Mouse (Mus musculus) left cerebral cortex, adult 11 months (tissue): Measurements from ENCODE around the gene Ptgr2.
A peak's percentile ranks its signal among the peaks of the same experiment; 100 is the strongest.
"Not testable (repeated sequence)": the region's sequence is repeated elsewhere in the genome, so short reads cannot be mapped to it uniquely, and the experiment has no call there.

ENCODE experiments used
- DNase-seq: peaks from one replicate; pipeline ENCODE4 v3.0.0; 2022; ENCODE audit warnings: low spot score

Gene Ptgr2

DNA sequence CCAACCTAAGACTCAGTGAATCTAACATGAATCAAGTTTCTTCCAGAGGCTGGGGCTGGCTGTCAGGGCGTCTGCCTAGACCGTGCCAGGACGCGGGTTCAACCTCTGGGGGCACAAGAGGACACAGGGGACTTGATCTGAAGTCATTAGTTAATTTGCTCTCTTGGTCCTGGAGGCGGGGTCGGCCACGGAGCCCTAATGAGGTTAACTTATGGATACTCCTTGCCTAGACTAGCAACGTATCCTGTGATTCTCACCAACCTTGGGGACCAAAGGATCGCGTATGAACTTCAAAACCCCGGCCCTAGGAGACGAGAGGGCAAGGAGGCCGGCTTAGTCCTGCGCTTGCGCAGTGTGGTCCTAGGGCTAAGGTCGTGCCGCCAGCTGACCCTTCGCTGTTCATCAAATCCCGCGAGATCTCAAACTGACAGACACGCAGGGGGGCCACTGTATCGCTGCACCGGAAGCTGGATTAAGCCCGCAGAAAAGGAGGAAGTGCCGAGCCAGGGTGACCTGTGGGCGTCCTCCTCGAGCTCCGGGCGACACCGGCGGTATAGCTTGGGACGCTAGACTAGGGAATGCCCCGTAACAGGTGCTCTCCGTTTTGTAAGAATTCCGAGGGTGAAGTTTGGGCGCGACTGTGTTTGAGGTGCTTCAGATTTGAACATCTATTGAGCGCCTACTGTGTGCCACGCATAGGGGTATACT, at the start of gene Ptgr2:
Ptgr2 (plus strand) TSS at position 348 of the 708 bp plus-strand sequence.
- peak; percentile 91 for DNase-seq

DNA sequence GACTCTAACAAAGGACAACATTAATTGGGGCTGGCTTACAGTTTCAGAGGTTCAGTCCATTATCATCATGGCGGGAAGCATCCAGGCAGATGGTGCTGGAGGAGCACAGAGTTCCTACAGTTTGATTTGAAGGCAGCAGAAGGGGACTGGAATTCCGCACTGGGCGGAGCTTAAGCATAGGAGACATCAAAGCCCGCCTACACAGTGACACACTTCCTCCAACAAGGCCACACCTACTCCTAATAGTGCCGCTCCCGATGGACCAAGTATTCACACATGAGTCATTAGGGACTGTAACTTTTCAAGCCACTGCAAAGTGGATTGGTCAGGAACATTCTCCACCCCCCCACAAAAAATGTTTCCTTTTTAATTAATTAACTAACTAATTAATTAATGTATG, 49.5 kb upstream of the Ptgr2 start:
- no peak for DNase-seq

DNA sequence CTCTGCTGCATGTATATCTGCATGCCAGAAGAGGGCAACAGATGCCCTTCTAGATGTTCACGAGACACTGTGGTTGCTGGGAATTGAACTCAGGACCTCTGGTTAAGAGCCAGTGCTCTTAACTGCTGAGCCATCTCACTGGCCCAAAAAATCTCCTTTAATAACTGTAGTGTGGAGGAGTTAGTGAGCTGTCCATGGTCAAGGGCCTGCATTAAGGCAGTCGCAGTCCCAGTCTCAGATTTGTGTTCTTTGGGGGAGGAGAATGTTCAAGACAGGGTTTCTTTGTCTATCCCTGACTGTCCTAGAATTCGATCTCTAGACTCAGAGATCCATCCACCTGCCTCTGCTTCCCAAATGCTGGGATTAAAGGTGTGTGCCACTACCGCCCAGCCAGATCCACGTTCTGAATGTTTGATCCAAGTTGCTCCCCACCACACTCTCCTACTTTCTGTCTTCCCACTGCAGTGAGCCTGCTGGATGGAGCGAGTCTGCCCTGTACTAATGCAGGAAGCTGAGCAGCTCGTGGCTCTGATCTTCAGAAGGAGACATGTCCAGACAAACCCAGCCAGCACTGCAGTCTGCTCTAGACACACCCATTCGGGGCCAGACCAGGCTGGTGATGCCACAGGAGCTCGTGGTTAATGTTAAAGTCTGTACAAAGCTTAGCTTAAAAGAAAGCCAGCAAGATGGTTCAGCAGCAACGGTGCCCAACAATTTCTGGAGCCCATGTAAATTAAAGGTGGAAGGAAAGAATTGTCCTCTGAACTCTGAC, 48.9 kb upstream of the Ptgr2 start:
- DNase-seq, result no peak

DNA sequence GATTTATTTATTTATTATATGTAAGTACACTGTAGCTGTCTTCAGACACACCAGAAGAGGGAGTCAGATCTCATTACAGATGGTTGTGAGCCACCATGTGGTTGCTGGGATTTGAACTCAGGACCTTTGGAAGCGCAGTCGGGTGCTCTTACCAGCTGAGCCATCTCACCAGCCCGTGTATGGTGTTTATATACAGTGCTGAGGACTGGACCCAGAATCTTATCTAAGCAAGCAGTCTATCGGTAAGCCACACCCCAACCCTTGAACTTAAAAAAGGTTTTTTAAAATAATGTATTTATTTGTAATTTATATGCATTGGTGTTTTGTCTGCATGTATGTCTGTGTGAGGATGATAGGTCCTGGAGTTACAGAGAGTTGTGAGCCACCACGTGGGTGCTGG, 48.0 kb upstream of the Ptgr2 start:
- not testable (repeated sequence) for DNase-seq

DNA sequence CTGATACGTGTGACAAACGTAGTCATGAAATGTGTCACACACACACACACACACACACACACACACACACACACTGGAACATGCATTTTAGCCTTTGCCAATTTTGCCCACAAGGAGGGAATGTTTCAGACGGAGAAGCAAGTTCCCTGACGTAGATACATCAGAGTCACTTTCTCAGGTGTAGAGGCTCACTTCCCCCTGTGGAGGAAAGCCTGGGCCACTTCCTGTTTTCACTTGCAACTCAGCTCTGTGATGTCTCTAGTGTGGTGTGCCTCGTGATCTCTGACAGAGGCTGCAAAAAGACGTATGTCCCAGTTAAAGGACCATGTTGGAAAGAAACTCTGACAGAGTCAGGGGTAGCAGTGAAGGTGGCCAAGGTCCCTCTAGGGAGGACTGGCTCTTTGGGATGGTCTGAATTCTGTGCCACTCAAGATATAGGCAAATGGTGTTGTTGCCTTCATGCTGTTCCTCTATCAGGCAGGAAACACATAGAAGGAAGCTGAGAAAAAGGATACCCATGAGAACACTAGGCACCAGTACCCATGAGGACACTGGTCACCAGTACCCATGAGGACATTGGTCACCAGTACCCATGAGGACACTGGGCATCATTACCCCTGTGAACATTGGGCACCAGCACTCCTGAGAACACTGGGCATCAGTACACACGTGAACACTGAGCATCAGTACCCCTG, 41.8 kb upstream of the Ptgr2 start:
- no peak for DNase-seq

DNA sequence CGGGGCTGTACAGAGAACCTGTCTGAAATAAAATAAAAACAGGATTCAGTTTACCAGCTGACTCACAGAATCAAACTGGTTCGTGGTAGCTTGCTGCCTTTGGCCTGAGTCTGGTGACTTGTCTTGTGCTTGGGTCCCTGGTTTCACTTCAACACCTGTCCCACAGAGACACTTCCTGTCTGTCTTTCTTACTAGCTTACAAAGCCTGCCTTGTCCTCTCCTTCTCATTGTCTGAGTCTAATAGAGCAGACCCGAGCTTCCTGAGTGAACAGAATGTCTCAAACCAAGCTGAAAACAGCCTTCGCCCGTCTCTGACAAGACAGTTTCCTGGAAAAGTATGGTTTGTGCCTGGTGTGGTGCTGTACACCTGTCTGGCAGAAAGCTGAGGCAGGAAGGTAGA, 39.3 kb upstream of the Ptgr2 start:
- no peak for DNase-seq

DNA sequence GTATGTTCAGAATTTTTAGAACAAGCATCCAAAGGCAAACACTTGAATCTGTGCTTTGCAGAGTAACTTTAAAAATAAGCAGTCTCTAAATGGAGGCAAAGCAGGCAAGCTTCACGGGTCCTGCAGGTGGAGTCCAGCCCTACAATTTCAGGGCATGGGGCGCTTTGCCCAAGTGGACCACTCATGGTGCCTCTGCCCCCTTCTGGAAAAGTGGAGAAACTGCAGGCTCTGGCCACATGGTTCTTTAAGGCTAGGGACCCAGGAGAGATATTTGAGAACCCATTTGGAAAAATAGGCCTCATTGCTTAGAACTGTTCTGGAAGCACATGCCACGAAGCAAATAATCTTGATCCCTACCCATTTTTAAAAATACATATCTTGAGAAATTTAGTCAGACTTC, 35.8 kb upstream of the Ptgr2 start:
- DNase-seq, result peak; percentile 22

DNA sequence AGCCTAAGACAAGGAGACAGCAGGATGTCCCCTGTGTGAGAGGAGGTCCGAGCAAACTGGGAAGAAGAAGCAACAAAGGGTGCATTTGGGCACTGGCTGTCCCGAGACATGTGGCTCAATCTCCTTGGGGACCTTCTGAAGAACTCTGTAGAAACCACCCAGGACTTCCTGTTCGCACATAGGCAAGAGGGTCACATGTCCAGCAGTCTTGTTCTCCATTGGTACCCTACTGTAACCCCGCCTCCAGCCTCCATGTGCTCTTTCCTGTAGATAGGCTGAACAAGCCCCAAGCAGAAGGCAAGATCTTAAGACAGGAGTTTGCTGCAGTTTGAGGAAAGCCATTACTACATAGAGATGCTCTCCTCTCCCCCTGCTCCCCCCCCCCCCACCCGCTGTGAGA, 32.2 kb upstream of the Ptgr2 start:
- no peak for DNase-seq

DNA sequence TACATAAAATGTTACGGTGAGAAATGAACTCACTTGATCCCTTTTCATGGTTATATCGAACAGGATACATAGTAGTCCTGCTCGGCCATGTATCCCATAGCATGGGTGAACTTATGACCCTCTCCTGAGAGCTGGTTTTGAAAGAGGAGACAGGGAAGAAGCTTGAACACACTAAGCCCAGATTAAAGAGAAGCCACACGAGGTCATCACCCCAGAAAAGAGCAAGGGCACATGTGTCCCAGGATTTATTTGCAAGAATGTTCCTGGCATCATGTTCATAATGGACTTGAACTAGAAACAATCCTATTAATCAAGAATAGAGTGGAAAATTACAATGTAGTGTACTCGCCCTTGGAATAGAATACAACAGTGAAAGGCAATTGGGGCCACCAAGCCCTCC, 30.1 kb upstream of the Ptgr2 start:
- no peak for DNase-seq

DNA sequence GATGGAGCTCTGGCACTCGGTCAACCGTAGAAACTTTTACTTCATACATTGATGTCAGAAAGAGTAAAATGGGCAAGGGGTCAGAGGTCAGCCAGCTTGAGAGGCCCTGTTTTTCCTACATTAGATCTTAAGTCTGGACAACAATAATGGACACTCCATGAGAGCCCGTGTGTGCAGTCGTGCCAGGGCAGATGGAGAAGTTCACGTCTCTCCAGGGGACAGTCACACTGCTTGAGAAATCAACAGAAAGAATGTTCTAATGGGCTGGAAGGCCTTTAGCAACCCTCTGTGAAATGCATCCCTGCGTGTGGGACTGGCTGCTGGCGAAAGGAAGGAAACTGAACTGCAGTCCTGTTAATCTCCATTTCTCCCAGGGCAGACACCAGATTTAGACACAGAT, 24.7 kb upstream of the Ptgr2 start:
- no peak for DNase-seq

DNA sequence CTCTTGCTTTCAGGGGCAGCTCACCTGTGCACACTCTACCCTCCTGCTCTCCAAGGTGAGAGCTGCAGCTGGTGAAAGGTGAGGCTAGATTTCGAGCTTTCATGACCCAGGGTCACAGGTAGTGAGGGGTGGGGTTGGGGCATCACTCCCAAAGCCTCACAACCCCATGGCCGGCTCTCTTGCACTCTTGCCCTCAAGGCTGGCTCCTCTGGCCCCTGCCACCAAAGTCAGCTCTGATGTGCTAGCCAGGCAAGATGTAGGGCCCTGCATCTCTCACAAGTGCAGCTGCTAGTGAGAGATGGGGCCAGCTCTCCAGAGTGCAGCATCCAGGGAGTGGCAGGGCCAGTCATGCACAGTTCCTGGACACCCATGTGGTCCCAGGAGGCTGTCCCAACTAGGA, 17.8 kb upstream of the Ptgr2 start:
- no peak for DNase-seq

DNA sequence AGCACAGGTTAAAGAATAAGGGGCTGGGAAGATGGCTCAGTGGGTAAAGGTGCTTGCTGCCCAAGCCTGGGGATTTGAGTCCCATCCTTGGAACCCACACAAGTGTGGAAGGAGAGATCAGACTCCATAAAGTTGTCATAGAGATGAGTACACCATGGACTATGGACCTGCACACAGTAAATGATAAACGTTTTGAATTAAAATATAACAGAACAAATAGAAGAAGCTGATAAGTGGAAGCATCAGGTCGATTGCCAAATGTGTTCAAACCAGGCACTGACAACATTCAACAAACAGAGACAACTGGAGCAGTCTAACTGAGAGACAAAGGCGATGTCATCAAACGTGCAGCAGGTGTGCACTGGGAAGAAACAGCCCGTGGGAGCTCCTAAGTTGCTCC, 11.7 kb upstream of the Ptgr2 start:
- DNase-seq, result no peak

DNA sequence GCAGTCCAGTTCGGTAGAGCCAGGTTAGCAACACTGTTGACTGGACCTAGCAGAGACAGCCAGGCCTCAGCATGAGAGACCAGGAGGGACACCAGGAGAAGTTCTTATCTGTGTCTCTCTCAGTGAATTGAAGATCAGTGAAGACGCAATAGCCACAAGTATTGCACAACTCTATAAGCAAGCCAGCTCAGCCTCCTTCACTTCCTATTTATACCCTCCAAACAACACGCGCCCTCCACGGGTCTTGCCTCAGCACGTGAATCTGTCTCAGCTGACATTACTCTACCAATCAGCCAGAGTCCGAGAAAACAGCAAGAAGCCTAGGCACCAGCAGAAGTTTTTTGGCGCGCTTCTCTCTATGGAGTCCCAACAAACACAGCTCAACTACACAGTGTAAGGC, 9.7 kb upstream of the Ptgr2 start:
- no peak for DNase-seq

DNA sequence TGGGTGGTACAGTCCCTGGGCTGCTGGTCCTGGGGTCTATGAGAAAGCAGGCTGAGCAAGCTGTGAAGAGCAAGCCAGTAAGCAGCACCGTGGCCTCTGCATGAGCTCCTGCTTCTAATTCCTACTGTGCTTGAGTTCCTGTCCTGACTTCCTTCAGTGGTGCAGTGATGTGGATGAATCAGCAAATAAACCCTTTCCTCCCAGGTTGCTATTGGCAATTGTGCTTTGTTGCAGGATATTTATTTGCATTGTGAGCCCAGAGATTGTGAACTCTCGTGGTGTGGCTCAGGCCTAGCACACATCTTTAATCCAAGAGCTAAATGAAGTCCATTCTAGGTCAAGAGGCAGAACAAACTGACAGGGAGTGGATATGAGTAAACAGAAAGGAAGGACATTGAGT, 8.7 kb upstream of the Ptgr2 start:
- no peak for DNase-seq

DNA sequence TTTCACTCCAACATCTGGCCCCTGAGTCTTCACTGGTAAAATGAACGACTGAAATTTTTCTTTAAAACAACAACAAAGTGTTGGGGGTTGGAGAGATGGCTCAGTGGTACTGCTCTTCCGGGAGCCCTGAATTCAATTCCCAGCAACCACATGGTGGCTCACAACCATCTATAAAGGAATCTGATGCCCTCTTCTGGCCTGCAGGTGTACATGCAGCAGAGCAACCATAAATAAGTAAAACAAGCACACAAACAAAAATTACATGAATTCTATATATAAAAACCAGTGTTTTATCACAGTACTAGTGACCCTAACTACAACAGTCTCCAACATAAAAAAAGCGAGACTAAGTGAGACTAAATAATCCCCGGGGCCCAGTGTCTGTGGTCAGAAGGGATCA, 8.2 kb upstream of the Ptgr2 start:
- DNase-seq, result no peak

DNA sequence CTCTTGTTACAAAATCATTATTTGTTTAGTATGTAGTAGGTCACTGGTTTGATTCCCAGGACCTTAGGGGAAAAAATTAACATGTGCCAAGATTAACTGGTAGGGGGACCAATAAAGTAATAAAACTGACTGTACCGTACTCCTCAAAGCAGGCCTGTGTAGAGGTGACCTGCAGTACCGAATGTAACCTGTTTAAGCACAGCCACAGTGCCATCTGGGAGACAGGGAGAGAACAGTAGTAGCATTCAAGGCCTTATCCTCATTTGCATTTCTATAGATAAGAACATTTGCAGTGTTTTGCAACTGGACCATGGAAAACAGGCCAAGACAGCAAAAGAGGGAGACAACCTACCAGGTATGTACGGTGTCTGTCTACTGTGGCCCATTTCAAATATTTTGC, 7.2 kb upstream of the Ptgr2 start:
- no peak for DNase-seq

DNA sequence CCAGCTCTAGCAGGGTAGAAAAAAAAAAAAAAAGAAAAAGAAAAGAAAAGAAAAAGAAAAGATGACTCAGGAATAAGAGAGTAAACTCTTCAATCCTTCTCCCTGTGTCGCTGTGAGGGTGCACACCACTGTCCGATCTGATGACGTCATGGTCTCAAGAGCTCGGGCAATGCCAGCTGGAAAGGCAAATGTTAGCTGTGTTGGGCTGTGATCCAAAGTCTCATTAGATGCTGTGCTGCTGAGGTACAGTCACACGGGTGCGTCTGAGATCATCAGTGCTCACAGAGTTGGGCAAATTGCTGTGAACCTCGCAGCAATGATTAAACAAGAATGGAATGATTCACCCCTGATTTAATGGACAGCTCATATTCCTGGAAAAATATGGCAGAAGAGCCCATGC, 6.1 kb upstream of the Ptgr2 start:
- DNase-seq, result no peak

DNA sequence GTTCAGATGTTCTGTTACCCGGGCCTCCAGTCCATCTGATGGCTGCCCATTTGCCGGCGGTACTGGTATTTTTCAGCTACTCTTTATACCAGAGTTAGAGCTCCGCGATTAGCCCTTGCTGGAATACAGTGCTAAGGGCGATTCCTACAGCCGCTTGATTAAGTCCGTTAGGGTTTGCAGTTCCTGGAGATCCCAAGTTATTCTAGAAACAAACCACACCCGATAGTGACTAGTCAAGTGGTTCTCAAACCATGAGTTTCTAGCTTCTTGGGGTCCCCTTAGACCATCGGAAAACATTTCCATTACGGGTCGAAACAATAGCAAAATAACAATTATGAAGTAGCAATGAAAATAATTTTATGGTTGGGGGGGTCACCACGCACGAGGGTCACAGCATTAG, 641 bp upstream of the Ptgr2 start:
- DNase-seq, result no peak

DNA sequence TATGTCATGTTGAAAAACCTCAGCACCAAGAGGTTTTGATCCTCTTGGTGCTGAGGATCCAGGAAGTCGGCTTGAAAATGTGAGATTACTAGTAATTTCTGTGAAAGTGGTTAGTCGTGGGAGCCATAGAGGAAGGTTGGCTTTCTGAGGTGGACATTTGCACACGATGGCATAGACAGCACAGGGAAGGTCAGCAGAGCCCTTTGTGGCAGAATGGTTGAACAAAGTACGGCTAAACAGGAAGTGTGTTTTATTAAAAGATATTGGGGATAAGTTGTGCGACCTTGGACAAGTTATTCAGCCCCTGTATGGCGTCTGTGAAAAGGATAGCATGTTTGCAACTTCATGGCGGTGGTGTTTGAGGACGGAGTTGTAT, 549 bp downstream of the Ptgr2 start:
- no peak for DNase-seq

DNA sequence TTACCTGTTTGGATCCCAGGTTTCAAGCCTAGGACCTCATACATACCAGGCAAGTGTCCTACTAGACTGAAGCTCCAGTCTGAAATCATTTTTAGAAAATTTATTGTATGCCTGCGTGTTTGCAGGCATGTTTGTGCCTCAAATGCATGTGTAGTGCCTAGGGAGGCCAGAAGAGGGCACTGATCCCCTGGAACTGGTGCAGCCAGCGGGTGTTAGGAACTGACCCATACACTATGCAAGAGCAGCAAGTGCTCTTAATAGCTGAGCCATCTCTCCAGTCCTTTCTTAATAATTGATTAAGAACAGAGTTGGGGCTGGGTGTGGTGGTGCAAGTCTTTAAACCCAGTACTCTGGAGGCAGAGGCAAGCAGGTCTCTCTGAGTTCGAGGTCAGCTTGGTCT, 3.4 kb downstream of the Ptgr2 start:
- DNase-seq, result no peak

DNA sequence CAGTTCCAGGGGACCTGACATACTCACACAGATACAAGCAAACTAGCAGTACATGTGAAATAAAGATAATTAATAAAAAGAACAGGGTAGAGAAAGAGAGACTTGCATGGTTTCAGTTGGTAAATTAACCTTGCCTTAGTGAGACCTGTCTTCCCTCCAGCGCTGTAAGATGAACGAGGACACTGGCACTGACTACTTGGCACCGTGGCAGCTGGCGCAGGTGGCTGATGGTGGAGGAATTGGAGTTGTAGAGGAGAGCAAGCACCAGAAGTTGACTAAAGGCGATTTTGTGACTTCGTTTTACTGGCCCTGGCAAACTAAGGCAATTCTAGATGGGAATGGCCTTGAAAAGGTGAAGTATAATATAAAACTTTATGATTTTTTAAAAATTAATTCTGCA, 12.8 kb downstream of the Ptgr2 start:
- DNase-seq, result no peak

DNA sequence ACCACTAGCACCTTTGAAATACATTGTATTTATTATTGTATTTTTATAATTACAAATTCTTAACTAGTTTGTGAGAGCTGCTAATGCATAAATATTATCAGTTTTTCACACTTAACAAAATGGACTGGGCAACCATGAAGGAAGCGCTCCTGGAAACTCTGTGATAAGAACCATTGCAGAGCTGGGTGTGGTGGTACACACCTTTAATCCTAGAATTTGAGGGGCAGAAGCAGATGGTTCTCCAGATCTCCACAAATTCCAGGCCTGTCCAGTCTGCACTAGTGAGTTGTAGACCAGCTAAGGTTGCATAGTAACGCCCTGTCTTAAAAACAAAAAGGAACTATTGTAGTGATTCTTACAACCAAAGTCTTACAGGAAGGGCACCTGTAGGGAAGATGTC, 14.2 kb downstream of the Ptgr2 start:
- no peak for DNase-seq

DNA sequence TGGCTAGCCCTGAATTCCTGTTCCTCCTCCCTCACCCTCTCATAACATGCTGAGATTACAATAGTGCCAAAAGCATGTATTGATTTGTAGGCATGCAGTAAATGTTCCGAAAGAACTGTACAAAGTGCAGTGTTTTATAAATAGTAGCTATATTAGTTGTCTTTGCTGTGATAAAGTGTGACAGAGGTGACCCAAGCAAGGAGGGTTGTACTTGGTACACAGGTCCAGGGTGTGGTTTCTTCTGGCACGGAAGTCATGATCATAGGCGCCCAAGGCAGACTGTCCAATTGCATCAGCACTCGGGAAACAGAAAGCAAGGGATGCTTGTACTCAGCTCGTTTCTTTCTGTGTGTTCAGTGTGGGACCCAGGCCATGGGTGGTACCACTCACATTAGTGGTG, 19.1 kb downstream of the Ptgr2 start:
- DNase-seq, result no peak
